Mouse (Mus musculus): ENCODE data around the gene Dbi. TPM values are rescaled to one million over a fixed set of nuclear protein-coding genes. Genes with fewer than 3 reads are reported as not detected.

Dbi gene
- polyA plus RNA-seq, 1 experiment from 2014 or later, result 816 TPM

DNA sequence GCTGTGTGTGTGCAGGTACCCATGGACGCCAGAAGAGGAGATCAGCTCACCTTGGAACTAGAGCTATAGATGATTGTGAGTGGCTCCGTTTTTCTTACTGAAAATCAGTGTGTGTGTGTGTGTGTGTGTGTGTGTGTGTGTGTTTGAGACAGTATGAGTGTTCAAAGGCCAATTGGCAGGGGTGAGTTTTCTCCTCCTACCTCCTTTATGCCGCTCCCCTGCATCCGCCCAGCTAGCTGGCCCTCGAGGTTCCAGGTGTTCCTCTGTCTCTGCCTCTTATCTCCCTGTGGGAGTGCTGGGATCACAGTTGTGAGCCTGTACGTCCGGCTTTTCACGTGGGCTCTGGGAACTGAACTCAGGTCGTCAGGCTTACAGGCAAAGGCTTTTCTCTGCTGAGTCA, 5.4 kb upstream of the Dbi start:
- no peak overlapping the region for H3K4me3 ChIP-seq (ENCODE audit: low read depth, low read length)
- H3K9ac ChIP-seq (ENCODE audit: low read length), result no peak overlapping the region
- no peaks in the 10 kb centered on the region for H3K9me3 ChIP-seq (ENCODE audit: control insufficient read depth, low read length)
- ATAC-seq (replicated peaks; ENCODE audit: low FRiP score, low TSS enrichment, low read depth), result no peak
- 69% methylated on average over 9 of the region's 9 CpGs for WGBS
- no peak overlapping the region for H3K4me2 ChIP-seq (ENCODE audit: low read length)
- H3K27me3 ChIP-seq (replicated peaks; ENCODE audit: control insufficient read depth, insufficient read depth, low read length), result no peaks in the 10 kb centered on the region
- no peak overlapping the region for H3K27ac ChIP-seq (ENCODE audit: low read depth)
- no peak for DNase-seq (ENCODE audit: low spot score)
- 0 out of 2 replicates have a peak, but pooled peaks cover 2% of the 10 kb centered on the region for H3K4me1 ChIP-seq (replicated peaks; ENCODE audit: control insufficient read depth, insufficient read depth, low read length)
- no peaks in the 10 kb centered on the region for H3K36me3 ChIP-seq (ENCODE audit: control insufficient read depth, insufficient read depth, low read length)

DNA sequence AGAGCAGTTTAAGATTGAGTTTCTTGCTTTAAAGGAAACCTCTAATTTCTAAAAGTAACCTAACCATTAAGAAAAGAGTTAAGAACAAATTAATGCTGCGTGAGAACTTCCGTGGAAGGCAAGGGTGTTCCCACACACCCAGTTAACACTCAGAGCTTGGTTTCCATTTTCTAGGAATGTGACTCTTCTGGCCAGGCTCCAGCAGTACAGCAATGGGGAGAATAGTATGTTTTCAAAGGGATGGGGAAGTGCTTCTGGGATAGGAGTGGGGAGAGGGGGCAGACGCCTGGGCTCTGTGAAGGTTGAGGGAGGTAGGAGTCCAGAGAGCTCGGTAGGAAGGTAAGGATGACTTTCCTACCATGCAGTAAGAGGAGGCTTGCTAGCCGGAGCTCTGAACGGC, 4.6 kb upstream of the Dbi start:
- Histone ChIP-seq H3K9me3 (ENCODE audit: control insufficient read depth, low read length) (no peaks in the 10 kb centered on the region), H3K4me3 (ENCODE audit: low read depth, low read length) (no peak overlapping the region), H3K27ac (ENCODE audit: low read depth) (no peak overlapping the region), H3K9ac (ENCODE audit: low read length) (no peak overlapping the region), H3K27me3 (replicated peaks; ENCODE audit: control insufficient read depth, insufficient read depth, low read length) (no peaks in the 10 kb centered on the region), H3K4me2 (ENCODE audit: low read length) (no peak overlapping the region), H3K4me1 (replicated peaks; ENCODE audit: control insufficient read depth, insufficient read depth, low read length) (0 out of 2 replicates have a peak, but pooled peaks cover 2% of the 10 kb centered on the region), H3K36me3 (ENCODE audit: control insufficient read depth, insufficient read depth, low read length) (no peaks in the 10 kb centered on the region)
- DNase-seq (ENCODE audit: low spot score) (no peak), ATAC-seq (replicated peaks; ENCODE audit: low FRiP score, low TSS enrichment, low read depth) (no peak)
- 76% methylated on average over 6 of the region's 6 CpGs for WGBS

DNA sequence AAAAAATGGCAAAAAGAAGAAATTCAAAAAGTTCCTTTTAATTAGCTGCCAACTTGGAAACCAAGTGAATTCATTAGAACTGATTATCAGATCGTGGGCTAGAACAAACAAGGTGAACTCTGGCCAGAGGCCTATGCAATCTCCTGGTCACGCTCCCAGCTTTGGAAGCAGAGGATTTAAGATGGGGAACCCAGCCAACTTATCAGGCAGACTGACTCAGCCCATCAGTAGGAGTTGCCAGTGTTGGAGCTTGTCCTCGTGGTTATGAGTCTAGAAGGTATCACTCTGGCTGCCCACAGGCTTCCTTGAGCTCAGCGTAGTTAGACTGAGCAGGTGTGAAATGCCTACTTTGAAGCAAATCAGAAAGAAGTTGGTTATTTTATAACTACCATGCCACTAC, 4.0 kb upstream of the Dbi start:
- Histone ChIP-seq H3K27me3 (replicated peaks; ENCODE audit: control insufficient read depth, insufficient read depth, low read length) (no peaks in the 10 kb centered on the region), H3K4me1 (replicated peaks; ENCODE audit: control insufficient read depth, insufficient read depth, low read length) (0 out of 2 replicates have a peak, but pooled peaks cover 2% of the 10 kb centered on the region), H3K9me3 (ENCODE audit: control insufficient read depth, low read length) (no peaks in the 10 kb centered on the region), H3K4me2 (ENCODE audit: low read length) (no peak overlapping the region), H3K27ac (ENCODE audit: low read depth) (no peak overlapping the region), H3K9ac (ENCODE audit: low read length) (no peak overlapping the region), H3K4me3 (ENCODE audit: low read depth, low read length) (no peak overlapping the region), H3K36me3 (ENCODE audit: control insufficient read depth, insufficient read depth, low read length) (no peaks in the 10 kb centered on the region)
- WGBS, result 75% methylated on average over 4 of the region's 4 CpGs
- no peak for DNase-seq (ENCODE audit: low spot score)
- no peak for ATAC-seq (replicated peaks; ENCODE audit: low FRiP score, low TSS enrichment, low read depth)

DNA sequence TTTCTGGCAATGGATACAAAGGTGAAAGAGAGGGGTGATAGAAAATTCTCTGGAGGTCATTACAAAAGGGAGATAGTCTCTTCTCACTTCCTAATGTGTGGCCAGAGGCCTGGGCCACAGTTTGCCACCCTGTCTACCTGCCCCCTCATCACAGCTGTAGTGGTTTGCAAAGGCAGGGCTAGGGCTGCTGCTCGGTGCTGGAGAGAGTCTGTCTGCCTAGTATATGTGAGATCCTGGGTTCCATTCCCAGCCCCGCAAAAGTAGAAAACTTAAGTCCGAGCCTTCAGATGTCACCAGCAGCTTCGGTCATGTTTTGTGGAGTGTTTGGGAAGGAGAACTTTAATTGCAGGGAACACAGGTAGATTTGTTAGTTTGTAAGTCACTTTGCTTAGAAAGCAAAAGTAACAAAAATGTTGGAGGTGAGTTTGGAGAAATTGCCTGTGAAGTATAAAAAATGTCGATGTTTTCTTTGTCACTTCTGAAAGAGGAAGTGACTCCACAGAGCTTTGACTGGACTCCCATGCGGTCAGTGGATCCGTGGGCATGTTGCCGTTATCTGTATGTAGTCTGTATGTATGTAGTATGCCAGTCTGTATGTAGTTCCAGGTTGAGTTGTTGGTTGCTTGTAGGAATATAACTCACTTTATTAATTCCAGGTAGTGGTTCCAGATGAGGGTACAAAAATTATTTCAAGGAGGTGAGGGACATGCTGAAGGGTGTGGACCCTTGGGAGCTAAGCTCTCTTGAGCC, 1.9 kb upstream of the Dbi start:
- no peak overlapping the region for H3K4me3 ChIP-seq (ENCODE audit: low read depth, low read length)
- no peak overlapping the region for H3K27ac ChIP-seq (ENCODE audit: low read depth)
- no peak overlapping the region for H3K4me2 ChIP-seq (ENCODE audit: low read length)
- no peak overlapping the region for H3K9ac ChIP-seq (ENCODE audit: low read length)
- peaks cover 4% of the 10 kb centered on the region; the same call in 1 of the 2 replicates for H3K4me1 ChIP-seq (replicated peaks; ENCODE audit: control insufficient read depth, insufficient read depth, low read length)
- no peaks in the 10 kb centered on the region for H3K9me3 ChIP-seq (ENCODE audit: control insufficient read depth, low read length)
- no peak for DNase-seq (ENCODE audit: low spot score)
- WGBS, result 93% methylated on average over 8 of the region's 8 CpGs
- no peaks in the 10 kb centered on the region for H3K27me3 ChIP-seq (replicated peaks; ENCODE audit: control insufficient read depth, insufficient read depth, low read length)
- H3K36me3 ChIP-seq (ENCODE audit: control insufficient read depth, insufficient read depth, low read length), result peaks cover 5% of the 10 kb centered on the region; the same call in 1 of the 2 replicates
- ATAC-seq (replicated peaks; ENCODE audit: low FRiP score, low TSS enrichment, low read depth), result no peak

DNA sequence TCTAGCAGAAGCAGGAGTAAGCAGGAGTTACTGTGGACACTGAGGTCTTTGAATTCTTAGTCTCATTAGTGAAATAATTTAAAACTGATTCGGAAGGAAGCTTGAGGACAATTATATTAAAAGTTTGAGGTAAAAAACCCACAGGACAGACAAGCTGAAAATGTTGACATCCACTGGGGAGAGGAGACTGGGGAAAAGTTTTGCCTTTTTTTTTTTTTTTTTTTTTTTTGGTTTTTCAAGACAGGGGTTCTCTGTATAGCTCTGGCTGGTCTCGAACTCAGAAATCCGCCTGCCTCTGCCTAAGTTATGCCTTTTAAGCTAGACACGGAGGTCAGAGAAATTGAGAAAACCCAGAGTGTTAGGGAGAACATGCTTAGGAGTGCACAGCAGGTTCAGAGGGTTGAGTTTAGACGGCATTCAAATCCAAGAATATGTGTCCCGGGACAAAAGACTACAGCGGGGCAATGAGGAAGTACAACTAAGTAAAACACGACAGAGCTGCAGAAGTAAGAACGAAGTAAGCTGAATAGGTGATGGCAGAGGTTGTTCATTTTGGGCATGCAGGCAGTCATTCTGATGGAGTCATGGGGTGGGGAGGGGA, 1.2 kb upstream of the Dbi start:
- peak overlapping the region; percentile 94 for H3K27ac ChIP-seq (ENCODE audit: low read depth)
- H3K36me3 ChIP-seq (ENCODE audit: control insufficient read depth, insufficient read depth, low read length), result peaks cover 11% of the 10 kb centered on the region; the same call in 1 of the 2 replicates
- peak overlapping the region; percentile 74 for H3K4me2 ChIP-seq (ENCODE audit: low read length)
- 87% methylated on average over 9 of the region's 9 CpGs for WGBS
- H3K4me1 ChIP-seq (replicated peaks; ENCODE audit: control insufficient read depth, insufficient read depth, low read length), result peaks cover 4% of the 10 kb centered on the region; the same call in 1 of the 2 replicates
- no peaks in the 10 kb centered on the region for H3K9me3 ChIP-seq (ENCODE audit: control insufficient read depth, low read length)
- no peak for DNase-seq (ENCODE audit: low spot score)
- peak overlapping the region; percentile 50 for H3K4me3 ChIP-seq (ENCODE audit: low read depth, low read length)
- H3K27me3 ChIP-seq (replicated peaks; ENCODE audit: control insufficient read depth, insufficient read depth, low read length), result no peaks in the 10 kb centered on the region
- ATAC-seq (replicated peaks; ENCODE audit: low FRiP score, low TSS enrichment, low read depth), result no peak
- peak overlapping the region; percentile 63 for H3K9ac ChIP-seq (ENCODE audit: low read length)

DNA sequence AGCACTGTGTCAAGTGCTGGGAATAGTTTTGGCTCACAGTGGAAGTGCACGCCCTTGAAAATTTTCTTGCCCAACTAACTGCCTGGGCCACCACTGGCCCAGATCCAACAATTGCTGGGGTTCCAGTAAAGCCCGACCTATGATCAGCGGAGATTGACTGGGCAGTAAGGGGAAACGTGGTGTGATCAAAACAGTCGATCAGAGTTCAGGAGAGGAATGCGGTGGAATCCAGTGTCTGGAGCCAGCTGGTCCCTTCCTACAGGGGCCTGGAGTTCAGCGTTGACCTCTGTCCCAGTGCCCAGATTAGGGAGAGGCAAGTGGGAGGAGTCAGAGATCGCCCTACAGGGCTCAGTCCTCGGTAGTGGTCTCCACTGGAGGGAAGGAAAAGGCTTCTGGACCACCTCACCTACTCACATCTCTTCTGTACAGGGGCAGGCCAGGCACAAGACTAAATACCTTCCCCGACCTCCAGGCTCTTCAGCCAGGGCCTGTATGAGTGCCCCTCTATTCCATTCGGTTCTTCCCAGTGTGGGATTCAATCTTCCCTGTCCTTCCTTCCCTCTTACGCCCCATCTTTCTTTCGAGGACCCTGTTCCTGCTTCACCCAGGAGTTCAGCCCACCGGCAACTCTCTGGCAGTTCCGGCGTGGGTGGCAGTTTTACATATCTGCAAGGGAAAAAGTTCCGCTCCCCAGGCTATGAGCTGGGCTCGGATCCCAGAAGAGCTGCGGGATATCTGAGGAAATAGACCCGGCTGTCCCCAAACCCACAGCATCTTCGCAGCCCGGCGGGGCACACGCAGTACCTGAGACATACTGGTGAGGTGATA, 523 bp downstream of the Dbi start:
- H3K27me3 ChIP-seq (replicated peaks; ENCODE audit: control insufficient read depth, insufficient read depth, low read length), result no peaks in the 10 kb centered on the region
- H3K9ac ChIP-seq (ENCODE audit: low read length), result peak overlapping the region; percentile 52
- H3K4me2 ChIP-seq (ENCODE audit: low read length), result peak overlapping the region; percentile 80
- peak; percentile 68 for ATAC-seq (replicated peaks; ENCODE audit: low FRiP score, low TSS enrichment, low read depth)
- peak overlapping the region; percentile 94 for H3K27ac ChIP-seq (ENCODE audit: low read depth)
- peaks cover 23% of the 10 kb centered on the region for H3K36me3 ChIP-seq (ENCODE audit: control insufficient read depth, insufficient read depth, low read length)
- H3K4me3 ChIP-seq (ENCODE audit: low read depth, low read length), result peak overlapping the region; percentile 50
- H3K9me3 ChIP-seq (ENCODE audit: control insufficient read depth, low read length), result no peaks in the 10 kb centered on the region
- WGBS, result 2% methylated on average over 23 of the region's 24 CpGs
- H3K4me1 ChIP-seq (replicated peaks; ENCODE audit: control insufficient read depth, insufficient read depth, low read length), result peaks cover 4% of the 10 kb centered on the region; the same call in 1 of the 2 replicates
- peak; percentile 63 for DNase-seq (ENCODE audit: low spot score)

DNA sequence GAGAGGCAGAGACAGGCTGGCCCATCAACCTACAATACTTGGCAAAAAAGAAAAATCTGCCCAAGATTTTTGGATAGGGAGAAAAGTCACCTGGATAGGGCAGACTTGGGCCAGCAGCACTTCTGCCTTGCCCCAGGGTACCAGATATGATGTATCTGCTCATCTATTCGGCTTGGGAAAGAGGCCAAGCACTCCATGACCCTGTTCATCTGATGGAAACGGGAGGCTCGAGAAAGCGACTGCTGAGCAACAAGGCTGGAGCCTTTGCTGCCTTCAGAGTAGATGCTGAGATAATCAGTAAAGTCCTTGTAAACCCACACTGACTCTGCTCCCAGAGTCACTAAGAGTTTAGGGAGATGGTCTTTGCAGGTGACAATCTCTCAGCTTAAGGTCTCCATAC, 1.5 kb downstream of the Dbi start:
- Histone ChIP-seq H3K27ac (ENCODE audit: low read depth) (no peak overlapping the region), H3K4me3 (ENCODE audit: low read depth, low read length) (peak overlapping the region; percentile 50; the same call in 1 of the 2 replicates), H3K27me3 (replicated peaks; ENCODE audit: control insufficient read depth, insufficient read depth, low read length) (no peaks in the 10 kb centered on the region), H3K4me1 (replicated peaks; ENCODE audit: control insufficient read depth, insufficient read depth, low read length) (peaks cover 4% of the 10 kb centered on the region; the same call in 1 of the 2 replicates), H3K4me2 (ENCODE audit: low read length) (peak overlapping the region; percentile 80), H3K9ac (ENCODE audit: low read length) (no peak overlapping the region), H3K36me3 (ENCODE audit: control insufficient read depth, insufficient read depth, low read length) (peaks cover 32% of the 10 kb centered on the region), H3K9me3 (ENCODE audit: control insufficient read depth, low read length) (no peaks in the 10 kb centered on the region; the same call in 1 of the 2 replicates)
- no peak for ATAC-seq (replicated peaks; ENCODE audit: low FRiP score, low TSS enrichment, low read depth)
- WGBS, result 90% methylated on average over 4 of the region's 4 CpGs
- DNase-seq (ENCODE audit: low spot score), result no peak

DNA sequence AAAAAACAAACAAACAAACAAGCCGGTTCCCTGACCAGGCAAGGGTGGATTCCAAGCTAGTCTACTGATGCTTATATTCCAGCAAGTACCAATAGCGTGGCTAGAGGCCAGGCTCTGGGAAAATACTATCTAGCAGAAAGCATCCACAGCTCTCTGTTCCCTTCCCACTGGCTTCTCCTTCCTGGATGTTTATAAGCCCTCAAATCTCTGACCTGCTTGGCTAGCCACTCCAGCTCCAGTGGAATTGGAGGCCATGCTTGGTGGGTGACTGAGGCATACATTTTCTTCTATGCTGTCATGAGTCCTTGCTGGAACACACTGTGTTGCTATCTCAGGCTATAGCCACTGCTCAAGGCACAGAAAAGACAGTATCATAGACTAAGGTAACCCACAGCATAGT, 2.0 kb downstream of the Dbi start:
- Histone ChIP-seq H3K27ac (ENCODE audit: low read depth) (no peak overlapping the region), H3K27me3 (replicated peaks; ENCODE audit: control insufficient read depth, insufficient read depth, low read length) (no peaks in the 10 kb centered on the region), H3K9ac (ENCODE audit: low read length) (no peak overlapping the region), H3K4me3 (ENCODE audit: low read depth, low read length) (no peak overlapping the region), H3K9me3 (ENCODE audit: control insufficient read depth, low read length) (no peaks in the 10 kb centered on the region; the same call in 1 of the 2 replicates), H3K4me1 (replicated peaks; ENCODE audit: control insufficient read depth, insufficient read depth, low read length) (peaks cover 4% of the 10 kb centered on the region; the same call in 1 of the 2 replicates), H3K36me3 (ENCODE audit: control insufficient read depth, insufficient read depth, low read length) (peaks cover 38% of the 10 kb centered on the region), H3K4me2 (ENCODE audit: low read length) (no peak overlapping the region)
- no peak for ATAC-seq (replicated peaks; ENCODE audit: low FRiP score, low TSS enrichment, low read depth)
- WGBS, result 92% methylated on average over 2 of the region's 2 CpGs
- DNase-seq (ENCODE audit: low spot score), result no peak

Measured in intestine, embryonic 14.5 days (tissue).